Mouse (Mus musculus) heart, adult 2 months (tissue): ENCODE measurements at regions not wholly inside any gene's neighbourhood (a gene's known extent, or its start where the extent isn't known, plus 50 kb on each side); places are given as distances from the start of the nearest gene placed in this dataset.

Experiments
- CTCF ChIP-seq: fragments of 200-600 bp; IDR thresholded peaks from 2 replicates; pipeline ENCODE4 v1.8.1; 2022; ENCODE audit warnings: antibody characterized with exemption, mild to moderate bottlenecking, moderate library complexity
- EP300 ChIP-seq: fragments of 200-500 bp; IDR thresholded peaks from 2 replicates; pipeline ENCODE4 v1.6.1; 2011; ENCODE audit warnings: low read depth, low read length, control low read depth; ENCODE audit not compliant: insufficient read depth

GRCm38 (mm10) chr14:104005132-104005531 is 160.9 kb upstream of the Ednrb start:
- no peak for TF ChIP-seq CTCF
- TF ChIP-seq EP300, result no peak
